8 mouse cellular contexts compared by ENCODE assay signal in the genomic region with DNA sequence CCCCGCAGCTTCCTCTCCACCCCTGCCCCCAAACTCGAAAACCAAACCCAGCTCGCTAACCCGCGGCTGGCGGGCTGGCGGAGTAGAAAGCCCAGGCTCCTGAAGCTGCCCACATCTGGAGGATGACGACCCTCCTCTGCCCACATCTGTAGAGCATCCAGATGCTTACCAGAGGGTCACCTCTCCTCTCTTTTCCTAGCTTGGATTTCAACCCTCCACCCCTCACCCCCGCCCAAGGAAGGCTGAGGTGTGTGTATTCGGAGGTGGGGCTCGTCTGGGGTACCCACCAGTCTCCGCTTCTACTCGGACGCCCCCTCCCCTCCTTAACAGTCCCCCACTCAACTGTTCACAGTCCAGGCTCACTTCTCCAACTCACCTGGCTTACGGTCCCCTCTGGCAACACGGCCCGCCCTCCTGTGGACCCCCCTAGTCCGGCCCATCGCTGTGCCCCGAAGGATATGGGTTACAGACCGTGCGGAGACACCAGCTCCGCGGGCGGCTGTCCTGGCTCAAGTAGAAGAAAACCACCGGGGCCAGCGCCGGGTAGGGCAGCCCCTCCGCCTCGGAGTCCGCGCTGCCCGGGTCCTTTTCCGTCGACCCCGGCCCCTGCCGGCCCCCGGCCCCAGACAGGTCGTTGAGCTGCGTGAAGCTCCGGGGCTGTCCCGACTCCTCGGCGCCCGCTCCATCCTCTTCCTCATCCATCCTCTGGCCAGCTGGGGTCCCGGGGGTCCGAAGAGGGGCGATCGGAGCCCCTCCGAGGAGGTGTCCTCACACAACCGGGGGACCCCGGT. TPM values are rescaled to one million over a fixed set of nuclear protein-coding genes. Genes with fewer than 3 reads are reported as not detected.
A peak's percentile ranks its signal among the peaks of the same experiment; 100 is the strongest.
DNase-seq lines count a peak whose midpoint lies in the region; ATAC-seq and TF ChIP-seq lines count a peak whose summit lies in the region.

No protein-coding gene starts in this region.

- peak overlapping the region; percentile 75 for H3K9ac ChIP-seq in forebrain, embryonic 16.5 days (replicated peaks; ENCODE audit: low read depth, low read length)
- H3K9ac ChIP-seq in liver, embryonic 14.5 days (replicated peaks) = no peak overlapping the region

- H3K4me1 ChIP-seq in forebrain, embryonic 16.5 days (replicated peaks; ENCODE audit: control insufficient read depth, insufficient read depth, low read length) = peaks cover 67% of the 10 kb centered on the region
- no peaks in the 10 kb centered on the region for H3K4me1 ChIP-seq in liver, embryonic 14.5 days (replicated peaks; ENCODE audit: control insufficient read depth in 2 of 2, insufficient read depth in 2 of 2, low read length in 1 of 2)

- ATAC-seq in forebrain, embryonic 16.5 days = no peak
- no peak for ATAC-seq in liver, embryonic 14.5 days (ENCODE audit: insufficient read depth)
- no peak for ATAC-seq in megakaryocyte-erythroid progenitor cell, adult 5-6 weeks (replicated peaks; ENCODE audit: low FRiP score, low TSS enrichment, poor library complexity, severe bottlenecking)

- H3K36me3 ChIP-seq in forebrain, embryonic 16.5 days (ENCODE audit: control insufficient read depth, insufficient read depth) = no peaks in the 10 kb centered on the region
- no peaks in the 10 kb centered on the region for H3K36me3 ChIP-seq in liver, embryonic 14.5 days (replicated peaks; ENCODE audit: control insufficient read depth, insufficient read depth, low read depth)

- TF ChIP-seq EP300 in liver, embryonic 14.5 days (IDR thresholded peaks at IDR 0.05; ENCODE audit: low read depth) = no peak

- WGBS in forebrain, embryonic 16.5 days = 1% methylated on average over 52 of the region's 52 CpGs
- WGBS in liver, embryonic 14.5 days (ENCODE audit: insufficient replicate concordance) = 2% methylated on average over 51 of the region's 52 CpGs

- no peak for TF ChIP-seq CTCF in liver, embryonic 14.5 days (IDR thresholded peaks at IDR 0.05; ENCODE audit: low read depth)

- H3K4me3 ChIP-seq in forebrain, embryonic 16.5 days (replicated peaks; ENCODE audit: low read length) = peak overlapping the region; percentile 74
- H3K4me3 ChIP-seq in liver, embryonic 14.5 days (ENCODE audit: insufficient read depth in 1 of 2, low read depth in 2 of 2, low read length in 2 of 2) = peak overlapping the region; percentile 15 to 41; a peak in 3 of 4 replicates

- H3K27me3 ChIP-seq in forebrain, embryonic 16.5 days (replicated peaks; ENCODE audit: control insufficient read depth, insufficient read depth, low read length) = peaks cover 10% of the 10 kb centered on the region
- peaks cover 75% of the 10 kb centered on the region for H3K27me3 ChIP-seq in liver, embryonic 14.5 days (ENCODE audit: control insufficient read depth, insufficient read depth, low read length)

- no peaks in the 10 kb centered on the region for H3K9me3 ChIP-seq in forebrain, embryonic 16.5 days (ENCODE audit: control insufficient read depth, low read length)
- no peaks in the 10 kb centered on the region for H3K9me3 ChIP-seq in liver, embryonic 14.5 days (ENCODE audit: control insufficient read depth, low read length)

- H3K27ac ChIP-seq in forebrain, embryonic 16.5 days (ENCODE audit: low read length) = peak overlapping the region; percentile 57
- no peak overlapping the region for H3K27ac ChIP-seq in liver, embryonic 14.5 days

- peak overlapping the region; percentile 95 for H3K4me2 ChIP-seq in forebrain, embryonic 16.5 days (ENCODE audit: low read length)
- H3K4me2 ChIP-seq in liver, embryonic 14.5 days (ENCODE audit: low read depth) = peak overlapping the region; percentile 16

- DNase-seq in kidney, postnatal 4 days = peak; percentile 49 to 61
- no peak for DNase-seq in kidney, postnatal 25 days
- DNase-seq in ZHBTc4 (ENCODE audit: low read depth, low spot score) = peak; percentile 22
- DNase-seq in liver, embryonic 14.5 days (ENCODE audit: low read depth in 3 of 3, low spot score in 3 of 3) = no peak
- DNase-seq in spleen, postnatal 10 days (ENCODE audit: low spot score in 2 of 2) = no peak
- no peak for DNase-seq in yolk sac, embryonic 10.5 days (ENCODE audit: low spot score)

RNA-seq across cellular contexts. Expression of gene Cacna1g, which starts 0.9 kb away (rescaled TPM):
- 5.4 and 12.1 TPM in 2 replicates for polyA plus RNA-seq in forebrain, embryonic 16.5 days (2015; fragmentation: Nextera tagmentation; extraction: Ambion mirVana)
- polyA plus RNA-seq in liver, embryonic 14.5 days (2012; rRNA removed) = 6.1 and 7.3 TPM in 2 replicates
- polyA plus RNA-seq in liver, embryonic 14.5 days (2014; fragmentation: Nextera tagmentation; extraction: Ambion mirVana) = 0.89 and 3.1 TPM in 2 replicates
- 0.35 and 1.9 TPM in 2 replicates for total RNA-seq in megakaryocyte-erythroid progenitor cell, adult 5-6 weeks (2014; fragmentation: Nextera tagmentation)
- 0.04 and 3.8 TPM in 2 replicates for total RNA-seq in megakaryocyte-erythroid progenitor cell, adult 5-6 weeks (2017)

RNA-seq across cellular contexts. Expression of gene Spata20, which starts 12.9 kb away (rescaled TPM):
- polyA plus RNA-seq in forebrain, embryonic 16.5 days (2015; fragmentation: Nextera tagmentation; extraction: Ambion mirVana) = 0.38 and 0.48 TPM in 2 replicates
- polyA plus RNA-seq in liver, embryonic 14.5 days (2012; rRNA removed) = not detected in 2 replicates
- not detected in 2 replicates for polyA plus RNA-seq in liver, embryonic 14.5 days (2014; fragmentation: Nextera tagmentation; extraction: Ambion mirVana)
- total RNA-seq in megakaryocyte-erythroid progenitor cell, adult 5-6 weeks (2014; fragmentation: Nextera tagmentation) = not detected in 2 replicates
- total RNA-seq in megakaryocyte-erythroid progenitor cell, adult 5-6 weeks (2017) = not detected in 2 replicates

RNA-seq across cellular contexts. Expression of gene Epn3, which starts 26.7 kb away (rescaled TPM):
- 0.26 and 0.35 TPM in 2 replicates for polyA plus RNA-seq in forebrain, embryonic 16.5 days (2015; fragmentation: Nextera tagmentation; extraction: Ambion mirVana)
- polyA plus RNA-seq in liver, embryonic 14.5 days (2012; rRNA removed) = 0.02 and 0.04 TPM in 2 replicates
- not detected in 2 replicates for polyA plus RNA-seq in liver, embryonic 14.5 days (2014; fragmentation: Nextera tagmentation; extraction: Ambion mirVana)
- total RNA-seq in megakaryocyte-erythroid progenitor cell, adult 5-6 weeks (2014; fragmentation: Nextera tagmentation) = not detected in 2 replicates
- not detected in 2 replicates for total RNA-seq in megakaryocyte-erythroid progenitor cell, adult 5-6 weeks (2017)

RNA-seq across cellular contexts. Expression of gene Mycbpap, which starts 48.4 kb away (rescaled TPM):
- 1.9 and 2.6 TPM in 2 replicates for polyA plus RNA-seq in forebrain, embryonic 16.5 days (2015; fragmentation: Nextera tagmentation; extraction: Ambion mirVana)
- 0.03 and 0.09 TPM in 2 replicates for polyA plus RNA-seq in liver, embryonic 14.5 days (2012; rRNA removed)
- not detected in 2 replicates for polyA plus RNA-seq in liver, embryonic 14.5 days (2014; fragmentation: Nextera tagmentation; extraction: Ambion mirVana)
- total RNA-seq in megakaryocyte-erythroid progenitor cell, adult 5-6 weeks (2014; fragmentation: Nextera tagmentation) = not detected in 2 replicates
- not detected in 2 replicates for total RNA-seq in megakaryocyte-erythroid progenitor cell, adult 5-6 weeks (2017)

Comparison
In these comparisons a context has a peak if more than half of its experiments do, and no peak if none do; other contexts are left out.
1. DNase-seq: peak in kidney, postnatal 4 days (2 of 2) and ZHBTc4 (single experiment); none in kidney, postnatal 25 days (0 of 2), liver, embryonic 14.5 days (0 of 3), spleen, postnatal 10 days (0 of 2) and yolk sac, embryonic 10.5 days (single experiment).